Mouse (Mus musculus): ENCODE measurements around the gene Mfn1. TPM values are rescaled to one million over a fixed set of nuclear protein-coding genes. Genes with fewer than 3 reads are reported as not detected.
A peak's percentile ranks its signal among the peaks of the same experiment; 100 is the strongest.

The Mfn1 gene
- polyA plus RNA-seq, 1 experiment from 2014 or later: 29.6 TPM

GRCm38 (mm10) chr3:32583489-32583888 is 54.2 kb downstream of the Mfn1 start:
- Histone ChIP-seq H3K36me3 (ENCODE audit: control insufficient read depth, insufficient read depth, low read length) (peaks cover 24% of the 10 kb centered on the region; the same call in 1 of the 2 replicates), H3K27me3 (ENCODE audit: control insufficient read depth, insufficient read depth, low read length) (no peaks in the 10 kb centered on the region), H3K4me1 (ENCODE audit: control insufficient read depth, insufficient read depth, low read length) (no peaks in the 10 kb centered on the region), H3K27ac (ENCODE audit: low read depth, low read length) (no peak overlapping the region), H3K9me3 (ENCODE audit: control insufficient read depth, low read length) (no peaks in the 10 kb centered on the region), H3K9ac (ENCODE audit: low read depth, low read length) (no peak overlapping the region), H3K4me2 (replicated peaks; ENCODE audit: low read depth, low read length) (no peak overlapping the region), H3K4me3 (ENCODE audit: low read length) (no peak overlapping the region)
- 93% methylated on average over 4 of the region's 4 CpGs for WGBS
- no peak for ATAC-seq (ENCODE audit: low FRiP score, low TSS enrichment)

DNA sequence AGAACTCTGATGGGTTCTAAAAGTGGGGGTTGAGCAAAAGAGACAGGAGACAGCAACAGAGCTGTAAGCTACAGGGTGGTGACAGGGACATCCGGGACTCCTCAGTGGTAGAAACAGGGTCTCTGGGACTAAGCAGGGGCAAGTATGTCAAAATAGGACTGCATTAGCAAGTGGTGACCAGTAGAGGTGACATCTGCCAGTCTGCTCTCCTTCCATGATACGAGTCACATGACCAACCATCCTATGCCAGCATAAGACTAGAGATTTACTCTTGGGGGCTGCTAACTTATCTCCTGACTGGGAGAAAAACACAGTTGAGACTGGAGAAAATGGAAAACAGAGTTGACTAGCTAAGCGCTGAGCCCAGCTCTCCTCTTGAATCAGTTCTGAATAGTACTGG is 57.0 kb downstream of the Mfn1 start:
- no peak overlapping the region for H3K27ac ChIP-seq (ENCODE audit: low read depth, low read length)
- H3K9me3 ChIP-seq (ENCODE audit: control insufficient read depth, low read length): no peaks in the 10 kb centered on the region
- WGBS: 96% methylated on average over 3 of the region's 3 CpGs
- H3K36me3 ChIP-seq (ENCODE audit: control insufficient read depth, insufficient read depth, low read length): peaks cover 25% of the 10 kb centered on the region; the same call in 1 of the 2 replicates
- no peak overlapping the region for H3K4me3 ChIP-seq (ENCODE audit: low read length)
- no peaks in the 10 kb centered on the region for H3K4me1 ChIP-seq (ENCODE audit: control insufficient read depth, insufficient read depth, low read length)
- no peak for ATAC-seq (ENCODE audit: low FRiP score, low TSS enrichment)
- H3K9ac ChIP-seq (ENCODE audit: low read depth, low read length): no peak overlapping the region
- H3K4me2 ChIP-seq (replicated peaks; ENCODE audit: low read depth, low read length): no peak overlapping the region
- H3K27me3 ChIP-seq (ENCODE audit: control insufficient read depth, insufficient read depth, low read length): no peaks in the 10 kb centered on the region

GRCm38 (mm10) chr3:32595080-32595479 is 65.8 kb downstream of the Mfn1 start:
- Histone ChIP-seq H3K27ac (ENCODE audit: low read depth, low read length) (no peak overlapping the region), H3K9ac (ENCODE audit: low read depth, low read length) (no peak overlapping the region), H3K4me2 (replicated peaks; ENCODE audit: low read depth, low read length) (no peak overlapping the region), H3K9me3 (ENCODE audit: control insufficient read depth, low read length) (no peaks in the 10 kb centered on the region), H3K36me3 (ENCODE audit: control insufficient read depth, insufficient read depth, low read length) (no peaks in the 10 kb centered on the region; the same call in 1 of the 2 replicates), H3K4me3 (ENCODE audit: low read length) (no peak overlapping the region), H3K27me3 (ENCODE audit: control insufficient read depth, insufficient read depth, low read length) (no peaks in the 10 kb centered on the region), H3K4me1 (ENCODE audit: control insufficient read depth, insufficient read depth, low read length) (no peaks in the 10 kb centered on the region)
- 22% methylated on average over 4 of the region's 4 CpGs for WGBS
- peak; percentile 88 for ATAC-seq (ENCODE audit: low FRiP score, low TSS enrichment)

GRCm38 (mm10) chr3:32599328-32599727 is 70.1 kb downstream of the Mfn1 start:
- Histone ChIP-seq H3K4me2 (replicated peaks; ENCODE audit: low read depth, low read length) (no peak overlapping the region), H3K4me3 (ENCODE audit: low read length) (no peak overlapping the region), H3K4me1 (ENCODE audit: control insufficient read depth, insufficient read depth, low read length) (no peaks in the 10 kb centered on the region), H3K36me3 (ENCODE audit: control insufficient read depth, insufficient read depth, low read length) (no peaks in the 10 kb centered on the region; the same call in 1 of the 2 replicates), H3K27me3 (ENCODE audit: control insufficient read depth, insufficient read depth, low read length) (no peaks in the 10 kb centered on the region), H3K9me3 (ENCODE audit: control insufficient read depth, low read length) (no peaks in the 10 kb centered on the region), H3K27ac (ENCODE audit: low read depth, low read length) (no peak overlapping the region), H3K9ac (ENCODE audit: low read depth, low read length) (no peak overlapping the region)
- 64% methylated on average over 3 of the region's 3 CpGs for WGBS
- ATAC-seq (ENCODE audit: low FRiP score, low TSS enrichment): no peak

DNA sequence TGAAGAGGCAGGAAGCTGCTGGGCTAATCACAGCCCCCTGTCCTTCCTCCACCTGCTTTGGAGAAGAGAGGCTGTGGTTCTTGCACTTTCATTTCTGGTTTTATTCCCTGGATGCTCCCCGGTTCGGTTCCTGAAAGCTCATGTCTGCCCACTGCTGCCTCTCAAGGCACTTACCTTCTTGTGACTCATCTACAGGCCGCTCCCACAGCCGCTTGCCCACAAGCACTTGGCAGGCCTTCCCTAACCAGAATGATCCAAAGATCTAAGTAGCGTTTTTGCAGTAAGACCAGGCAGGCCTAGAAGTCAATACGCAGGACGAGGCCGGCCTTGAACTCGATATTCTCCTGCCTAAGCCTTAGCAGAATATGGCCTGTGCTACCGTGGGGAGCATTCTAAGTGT is 71.8 kb downstream of the Mfn1 start:
- H3K27me3 ChIP-seq (ENCODE audit: control insufficient read depth, insufficient read depth, low read length): no peaks in the 10 kb centered on the region
- H3K4me3 ChIP-seq (ENCODE audit: low read length): no peak overlapping the region
- H3K27ac ChIP-seq (ENCODE audit: low read depth, low read length): no peak overlapping the region
- H3K9ac ChIP-seq (ENCODE audit: low read depth, low read length): no peak overlapping the region
- H3K4me2 ChIP-seq (replicated peaks; ENCODE audit: low read depth, low read length): no peak overlapping the region
- H3K4me1 ChIP-seq (ENCODE audit: control insufficient read depth, insufficient read depth, low read length): no peaks in the 10 kb centered on the region
- no peaks in the 10 kb centered on the region; the same call in 1 of the 2 replicates for H3K36me3 ChIP-seq (ENCODE audit: control insufficient read depth, insufficient read depth, low read length)
- no peak for ATAC-seq (ENCODE audit: low FRiP score, low TSS enrichment)
- H3K9me3 ChIP-seq (ENCODE audit: control insufficient read depth, low read length): no peaks in the 10 kb centered on the region
- 91% methylated on average over 10 of the region's 10 CpGs for WGBS

- 96% methylated on average over 4 of the region's 4 CpGs for WGBS
- ATAC-seq (ENCODE audit: low FRiP score, low TSS enrichment): no peak
- H3K27ac ChIP-seq (ENCODE audit: low read depth, low read length): no peak overlapping the region
Measured at GRCm38 (mm10) chr3:32609233-32609632, 80.0 kb downstream of the Mfn1 start.

DNA sequence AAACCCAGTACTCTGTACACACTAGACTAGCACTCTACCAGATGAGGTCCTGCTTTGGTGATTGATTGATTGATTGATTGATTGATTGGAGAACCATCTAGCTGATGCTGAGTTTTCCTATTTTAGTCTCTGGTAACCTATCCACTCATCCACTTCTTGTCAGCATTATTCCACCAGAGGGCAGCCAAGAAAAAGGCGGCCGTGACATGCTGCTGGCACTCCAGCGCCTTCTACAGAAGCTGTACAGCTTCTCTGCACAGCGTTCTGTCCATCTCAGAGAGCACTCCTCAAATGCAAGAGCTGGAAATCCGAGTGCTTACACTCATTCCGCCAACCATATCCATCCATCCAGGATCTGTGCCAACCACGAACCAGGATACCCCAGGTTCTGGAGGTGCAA is 81.3 kb downstream of the Mfn1 start:
- peak; percentile 48; the same call in 1 of the 2 replicates for ATAC-seq (ENCODE audit: low FRiP score, low TSS enrichment)
- Histone ChIP-seq H3K27ac (ENCODE audit: low read depth, low read length) (no peak overlapping the region), H3K4me2 (replicated peaks; ENCODE audit: low read depth, low read length) (no peak overlapping the region), H3K9ac (ENCODE audit: low read depth, low read length) (no peak overlapping the region), H3K36me3 (ENCODE audit: control insufficient read depth, insufficient read depth, low read length) (no peaks in the 10 kb centered on the region), H3K27me3 (ENCODE audit: control insufficient read depth, insufficient read depth, low read length) (no peaks in the 10 kb centered on the region), H3K4me1 (ENCODE audit: control insufficient read depth, insufficient read depth, low read length) (no peaks in the 10 kb centered on the region; the same call in 1 of the 2 replicates), H3K4me3 (ENCODE audit: low read length) (no peak overlapping the region), H3K9me3 (ENCODE audit: control insufficient read depth, low read length) (no peaks in the 10 kb centered on the region)
- WGBS: 27% methylated on average over 7 of the region's 7 CpGs

More at GRCm38 (mm10) chr3:32609233-32609632, 80.0 kb downstream of the Mfn1 start:
- H3K9ac ChIP-seq (ENCODE audit: low read depth, low read length): no peak overlapping the region
- no peaks in the 10 kb centered on the region for H3K4me1 ChIP-seq (ENCODE audit: control insufficient read depth, insufficient read depth, low read length)
- H3K9me3 ChIP-seq (ENCODE audit: control insufficient read depth, low read length): no peaks in the 10 kb centered on the region
- H3K27me3 ChIP-seq (ENCODE audit: control insufficient read depth, insufficient read depth, low read length): no peaks in the 10 kb centered on the region
- no peak overlapping the region for H3K4me3 ChIP-seq (ENCODE audit: low read length)
- H3K36me3 ChIP-seq (ENCODE audit: control insufficient read depth, insufficient read depth, low read length): no peaks in the 10 kb centered on the region
- no peak overlapping the region for H3K4me2 ChIP-seq (replicated peaks; ENCODE audit: low read depth, low read length)

- ATAC-seq (ENCODE audit: low FRiP score, low TSS enrichment): no peak
- no peaks in the 10 kb centered on the region for H3K9me3 ChIP-seq (ENCODE audit: control insufficient read depth, low read length)
- 81% methylated on average over 11 of the region's 11 CpGs for WGBS
- no peak overlapping the region for H3K27ac ChIP-seq (ENCODE audit: low read depth, low read length)
- H3K9ac ChIP-seq (ENCODE audit: low read depth, low read length): no peak overlapping the region
- no peaks in the 10 kb centered on the region; the same call in 1 of the 2 replicates for H3K4me1 ChIP-seq (ENCODE audit: control insufficient read depth, insufficient read depth, low read length)
- H3K36me3 ChIP-seq (ENCODE audit: control insufficient read depth, insufficient read depth, low read length): no peaks in the 10 kb centered on the region
- no peaks in the 10 kb centered on the region for H3K27me3 ChIP-seq (ENCODE audit: control insufficient read depth, insufficient read depth, low read length)
- H3K4me3 ChIP-seq (ENCODE audit: low read length): no peak overlapping the region
- H3K4me2 ChIP-seq (replicated peaks; ENCODE audit: low read depth, low read length): no peak overlapping the region
Measured at GRCm38 (mm10) chr3:32611606-32612170, 82.4 kb downstream of the Mfn1 start.

DNA sequence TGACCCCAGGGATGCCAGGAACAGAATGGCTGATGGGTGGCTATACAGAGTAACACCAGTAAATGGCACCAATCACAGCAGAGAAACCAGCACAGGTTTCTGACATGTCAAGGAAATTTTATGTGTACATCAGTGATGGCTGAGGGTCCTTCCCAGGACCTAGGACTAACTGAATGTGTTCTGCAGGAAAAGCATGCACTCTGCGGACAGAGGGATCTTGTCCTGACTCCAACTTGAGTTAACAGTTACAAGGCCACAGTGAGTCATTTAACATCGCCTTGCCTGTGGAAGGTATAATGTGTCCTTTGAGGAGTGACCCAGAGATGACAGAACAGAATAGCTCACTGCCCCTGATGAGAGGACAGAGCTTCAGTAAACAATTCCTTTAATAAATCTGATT is 85.5 kb downstream of the Mfn1 start:
- Histone ChIP-seq H3K4me3 (ENCODE audit: low read length) (no peak overlapping the region), H3K9me3 (ENCODE audit: control insufficient read depth, low read length) (no peaks in the 10 kb centered on the region), H3K4me2 (replicated peaks; ENCODE audit: low read depth, low read length) (no peak overlapping the region), H3K27ac (ENCODE audit: low read depth, low read length) (no peak overlapping the region), H3K27me3 (ENCODE audit: control insufficient read depth, insufficient read depth, low read length) (no peaks in the 10 kb centered on the region), H3K9ac (ENCODE audit: low read depth, low read length) (no peak overlapping the region), H3K36me3 (ENCODE audit: control insufficient read depth, insufficient read depth, low read length) (no peaks in the 10 kb centered on the region), H3K4me1 (ENCODE audit: control insufficient read depth, insufficient read depth, low read length) (no peaks in the 10 kb centered on the region; the same call in 1 of the 2 replicates)
- 66% methylated on average over 2 of the region's 2 CpGs for WGBS
- ATAC-seq (ENCODE audit: low FRiP score, low TSS enrichment): no peak

All from kidney, embryonic 14.5 days (tissue).